Mouse (Mus musculus): ENCODE measurements around the gene Atp2c2.

- TF ChIP-seq POLR2A (IDR thresholded peaks at IDR 0.05; ENCODE audit: low read depth, low read length), result no peak
- TF ChIP-seq CTCF (IDR thresholded peaks at IDR 0.05; ENCODE audit: extremely low read depth, insufficient read length, insufficient replicate concordance, low read depth, low read length), result no peak
Observed at GRCm38 (mm10) chr8:119755238-119756146, 55.7 kb downstream of the Atp2c2 start.
